Mouse (Mus musculus) brain, adult 10 weeks (tissue): Measurements from ENCODE around the gene Aspdh. TPM values are rescaled to one million over a fixed set of nuclear protein-coding genes. Genes with fewer than 3 reads are reported as not detected.

ENCODE experiments used
- polyA plus RNA-seq: library from polyadenylated mRNA; stranded (reverse); fragments of 350-450 nt; fragmentation: Illumina TruSeq; extraction: RNeasy Lipid Tissue Mini Kit (QIAGEN cat#74804); gene quantifications from one replicate; pipeline ENCODE4 v1.2.3, GENCODE M21; 2015; ENCODE audit warnings: low read depth, low replicate concordance

Gene Aspdh
- polyA plus RNA-seq, result 4.1 TPM

DNA sequence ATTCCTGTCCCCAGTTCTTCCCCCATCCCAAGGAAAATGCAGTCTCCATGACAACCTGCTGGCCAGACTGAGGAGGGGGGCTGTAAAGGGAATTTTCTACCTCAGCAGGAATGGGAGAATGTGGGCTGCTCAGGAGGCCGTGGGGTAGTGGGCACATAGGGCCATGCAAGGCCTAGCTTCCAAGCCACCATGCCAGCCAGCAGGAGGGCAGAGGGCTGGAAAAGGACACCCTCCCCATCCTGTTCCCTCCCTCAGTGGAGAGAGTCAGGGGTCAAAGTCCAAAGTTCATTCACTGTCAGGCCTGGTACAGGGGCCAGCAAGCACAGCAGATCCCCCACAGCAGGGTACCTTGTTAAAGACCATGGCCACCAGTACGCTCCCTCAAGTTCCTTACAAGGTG is at the start of gene Aspdh:
Aspdh (plus strand) TSS at position 281 of the 400 bp plus-strand sequence.

DNA sequence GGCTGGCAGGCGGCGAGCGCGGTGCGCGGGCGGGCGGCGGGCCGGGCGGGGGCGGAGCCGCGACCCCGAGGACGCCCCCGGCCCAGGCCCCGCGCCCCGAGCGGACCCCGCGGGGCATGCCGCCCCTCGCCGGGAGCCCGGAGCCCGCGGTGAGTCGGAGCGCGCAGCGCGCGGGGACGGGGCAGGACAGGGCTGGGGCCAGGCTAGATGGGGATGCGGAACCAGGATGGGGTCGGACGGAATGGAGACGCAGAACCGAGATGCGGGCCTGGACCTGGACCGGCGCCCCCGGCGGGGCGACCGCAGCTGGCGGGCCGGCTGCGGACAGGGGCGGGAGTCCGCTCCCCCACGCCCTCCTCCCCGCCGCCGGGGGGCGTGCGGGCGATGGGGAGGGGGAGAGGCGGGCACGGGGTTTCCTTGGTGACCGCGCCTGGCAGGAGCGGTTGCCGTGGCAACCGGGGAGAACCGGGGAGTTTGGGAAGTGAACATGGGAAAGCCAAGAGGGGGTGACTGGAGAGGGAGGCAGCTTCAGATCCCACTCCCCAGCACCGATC is 36.1 kb upstream of the Aspdh start, which contains the start of gene Lrrc4b:
Lrrc4b (plus strand) TSS at position 51 of the 554 bp plus-strand sequence.

DNA sequence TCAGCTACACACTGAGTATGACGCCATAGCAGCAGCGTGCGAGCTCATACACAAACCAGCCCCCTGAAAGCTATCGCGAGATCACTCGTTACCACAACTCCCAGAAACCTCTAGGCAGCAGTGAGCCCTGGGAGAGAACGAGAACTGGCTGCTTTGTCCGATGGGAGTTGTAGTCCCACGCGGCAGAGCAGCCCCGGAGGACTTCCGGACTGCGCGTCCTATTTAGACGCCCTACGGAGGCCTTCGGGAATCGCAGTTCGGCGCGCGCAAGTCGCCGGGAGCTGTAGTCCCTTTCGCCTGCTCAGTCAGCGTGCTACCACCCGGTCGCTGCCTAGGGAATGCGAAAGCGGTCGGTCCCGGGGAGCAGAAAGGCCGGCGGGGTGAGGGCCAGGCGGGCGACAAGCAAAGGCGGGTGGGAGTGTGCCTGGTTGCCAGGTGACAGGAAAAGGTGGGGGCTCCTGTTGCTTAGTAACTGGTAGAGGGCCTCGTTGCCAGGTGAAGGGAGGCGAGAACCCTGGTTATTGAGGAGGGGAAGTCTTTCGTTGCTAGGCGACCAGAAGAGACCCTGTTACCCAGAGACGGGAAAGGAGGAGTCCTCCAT is 2.7 kb downstream of the Aspdh start, which contains the start of gene Josd2:
Josd2 (plus strand) TSS at position 170 of the 601 bp plus-strand sequence.

DNA sequence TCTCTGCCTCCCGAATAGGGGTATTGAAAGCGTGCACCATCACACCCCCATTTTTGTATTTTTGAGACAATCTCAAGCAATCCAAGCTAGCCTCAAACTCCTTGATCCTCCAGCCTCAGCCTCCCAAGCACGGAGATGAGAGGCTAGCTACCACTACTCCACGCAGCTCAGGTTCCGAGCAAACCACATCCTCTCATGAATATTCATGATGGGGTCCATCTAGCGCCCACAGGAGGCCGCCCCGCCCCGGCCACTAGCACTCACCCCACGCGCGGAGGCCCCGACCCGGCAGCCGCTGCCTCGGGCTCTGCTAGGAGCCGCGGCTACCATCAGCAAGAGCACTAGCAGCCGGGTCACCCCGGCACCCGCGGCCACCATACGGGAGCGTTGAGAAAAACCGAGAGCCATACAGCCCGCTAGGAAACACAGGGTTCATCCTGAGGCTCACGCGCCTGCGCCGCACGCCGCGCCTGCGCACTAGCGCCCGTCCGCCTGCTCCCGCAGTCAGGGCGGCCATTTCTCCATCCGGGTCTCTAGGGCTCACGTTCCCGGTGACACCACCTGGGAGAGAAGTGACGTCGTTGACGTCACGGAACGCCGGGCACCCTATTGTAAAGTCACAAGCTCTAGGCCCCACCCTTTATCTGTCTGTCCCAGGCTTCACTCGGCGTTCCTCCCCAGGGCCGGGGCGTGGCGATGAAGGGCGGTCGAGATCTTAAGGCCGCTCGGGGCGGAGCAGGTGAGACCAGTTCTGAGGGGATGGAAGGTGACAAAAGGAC is 31.0 kb downstream of the Aspdh start, which contains the start of the genes Emc10 and Fam71e1:
Emc10 (minus strand) TSS at position 538 of the 779 bp plus-strand sequence.
Fam71e1 (plus strand) TSS at position 590 of the 779 bp plus-strand sequence.

Other genes with a start within 250 kb of the Aspdh start
- not detected for gene Klk1b5, start 249.4 kb upstream of the Aspdh start, polyA plus RNA-seq
- not detected for gene Klk1, start 240.0 kb upstream of the Aspdh start, polyA plus RNA-seq
- not detected for gene Gm36864, start 229.2 kb upstream of the Aspdh start, polyA plus RNA-seq
- gene 1700028J19Rik, start 218.7 kb upstream of the Aspdh start, polyA plus RNA-seq, result 1.4 TPM
- 69.9 TPM for gene 2410002F23Rik, start 218.7 kb upstream of the Aspdh start, polyA plus RNA-seq
- not detected for gene Acp4, start 208.0 kb upstream of the Aspdh start, polyA plus RNA-seq
- gene Gm15517, start 203.9 kb upstream of the Aspdh start, polyA plus RNA-seq, result not detected
- 3.5 TPM for gene Clec11a, start 158.5 kb upstream of the Aspdh start, polyA plus RNA-seq
- gene Shank1, start 155.1 kb upstream of the Aspdh start, polyA plus RNA-seq, result 128 TPM
- 52.4 TPM for gene Syt3, start 81.3 kb upstream of the Aspdh start, polyA plus RNA-seq
- gene 1700008O03Rik, start 79.6 kb upstream of the Aspdh start, polyA plus RNA-seq, result 2.1 TPM
- gene Lrrc4b, start 36.4 kb upstream of the Aspdh start, polyA plus RNA-seq, result 115 TPM
- gene Josd2, start 2.6 kb downstream of the Aspdh start, polyA plus RNA-seq, result 128 TPM
- 221 TPM for gene Emc10, start 31.1 kb downstream of the Aspdh start, polyA plus RNA-seq
- gene Fam71e1, start 31.2 kb downstream of the Aspdh start, polyA plus RNA-seq, result 11.4 TPM
- gene Mybpc2, start 59.3 kb downstream of the Aspdh start, polyA plus RNA-seq, result 0.19 TPM
- gene Spib, start 66.7 kb downstream of the Aspdh start, polyA plus RNA-seq, result not detected
- 9.0 TPM for gene Pold1, start 83.5 kb downstream of the Aspdh start, polyA plus RNA-seq
- gene Nr1h2, start 88.6 kb downstream of the Aspdh start, polyA plus RNA-seq, result 56.3 TPM
- not detected for gene Napsa, start 107.0 kb downstream of the Aspdh start, polyA plus RNA-seq
- 68.0 TPM for gene Kcnc3, start 125.3 kb downstream of the Aspdh start, polyA plus RNA-seq
- 18.8 TPM for gene Myh14, start 205.5 kb downstream of the Aspdh start, polyA plus RNA-seq
- gene Izumo2, start 243.4 kb downstream of the Aspdh start, polyA plus RNA-seq, result not detected